Mouse (Mus musculus): ENCODE measurements around the gene Ttc29.
A peak's percentile ranks its signal among the peaks of the same experiment; 100 is the strongest.

Ttc29 gene

DNA sequence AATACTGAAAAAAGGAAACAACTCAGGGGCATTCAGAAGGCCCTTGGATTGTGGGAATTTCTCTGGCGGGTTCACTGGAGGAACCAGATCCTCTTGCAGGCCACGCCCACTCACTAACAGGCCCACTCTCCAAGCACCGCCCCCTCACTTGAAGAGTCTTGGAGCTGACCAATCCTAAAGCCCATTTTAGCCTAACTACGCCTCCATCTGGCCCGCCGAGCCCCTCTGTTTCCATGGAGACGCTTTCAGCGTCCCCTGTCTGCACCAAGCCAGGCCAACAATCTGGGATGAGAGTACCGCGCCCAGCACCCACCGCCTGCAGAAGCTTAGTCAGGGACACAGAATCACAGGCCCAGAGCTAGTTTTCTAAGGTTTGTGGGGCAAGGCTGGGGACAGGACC lies at the start of gene Ttc29:
TSS of gene Ttc29 (plus strand) at position 224 of the 400 bp plus-strand sequence.
- peak in 1 of 2 experiments; percentile 7 for DNase-seq

DNA sequence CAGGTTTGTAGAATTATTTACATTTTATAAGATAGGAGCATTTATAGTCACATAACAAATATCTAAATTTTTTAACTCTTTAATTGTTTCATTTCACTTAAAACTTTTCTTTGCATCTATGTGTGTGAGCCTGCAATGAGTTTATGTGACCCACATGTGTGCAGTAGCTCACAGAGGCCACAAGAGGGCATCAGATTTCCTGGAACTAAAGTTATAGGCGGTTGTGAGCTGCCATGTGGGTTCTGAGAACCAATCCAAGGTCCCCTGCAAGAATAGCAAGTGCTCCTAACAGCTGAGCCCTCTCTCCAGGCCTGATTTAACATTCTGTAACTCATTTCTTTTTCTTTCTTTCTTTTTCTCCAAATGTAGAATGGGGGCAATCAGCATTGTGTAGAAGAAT lies 41.7 kb upstream of the Ttc29 start:
- DNase-seq, result no peak

DNA sequence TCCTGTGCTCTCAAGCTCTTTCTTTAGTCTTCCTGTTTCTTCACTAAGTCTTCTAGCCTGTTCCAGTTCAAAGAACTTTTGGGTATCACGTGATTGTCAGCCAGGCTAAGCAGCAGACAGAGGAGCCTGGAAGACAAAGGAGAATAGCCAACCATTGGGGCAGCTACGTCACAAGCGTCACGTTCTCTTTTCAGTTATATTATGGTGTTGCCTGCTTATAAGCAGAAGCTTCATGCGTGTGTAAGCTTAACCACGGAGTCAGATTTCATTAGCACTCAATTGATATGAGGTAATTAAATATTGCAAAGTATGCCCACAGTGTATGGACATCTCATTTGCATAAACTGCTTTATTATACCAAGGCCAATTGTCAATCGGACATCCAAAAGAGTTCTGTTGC lies 30.4 kb upstream of the Ttc29 start:
- no peak for DNase-seq

DNA sequence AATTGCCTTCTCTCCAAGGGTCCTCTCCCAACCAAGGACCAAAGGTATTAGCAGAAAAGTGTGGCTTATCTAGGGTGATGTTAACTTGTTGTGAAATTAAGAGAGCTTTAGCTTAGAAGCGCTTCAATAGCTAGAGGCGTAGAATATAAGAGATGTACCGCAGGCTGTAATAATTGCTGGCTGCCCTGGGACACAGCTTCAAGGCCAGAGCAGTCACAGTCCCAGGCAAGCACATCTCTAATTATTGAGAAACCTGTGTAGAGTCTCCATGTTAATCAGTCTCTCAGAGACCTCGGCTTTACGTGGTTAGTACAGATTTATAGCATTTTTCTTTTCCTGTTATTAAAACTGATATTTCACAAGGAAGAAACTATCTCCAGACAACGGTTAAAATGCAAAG lies 29.7 kb upstream of the Ttc29 start:
- no peak for DNase-seq

DNA sequence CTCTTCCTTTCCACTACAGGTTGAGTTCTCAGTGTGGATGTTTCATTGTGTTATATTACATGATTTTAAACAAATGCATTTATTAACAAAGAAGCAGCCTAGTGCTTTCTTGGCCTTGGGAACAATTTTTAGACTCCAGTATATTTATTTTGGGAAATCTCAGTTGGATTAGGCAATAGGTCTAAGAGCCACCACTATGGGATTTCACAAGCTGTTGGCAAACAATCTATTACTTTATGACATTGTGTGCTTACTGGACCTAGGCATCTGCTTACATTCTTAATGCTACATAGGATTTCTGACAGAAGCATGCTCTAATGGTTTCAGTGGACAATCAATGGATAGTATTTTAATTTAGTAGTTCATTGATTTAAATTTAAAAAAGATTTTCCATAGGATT lies 26.0 kb upstream of the Ttc29 start:
- no peak for DNase-seq

DNA sequence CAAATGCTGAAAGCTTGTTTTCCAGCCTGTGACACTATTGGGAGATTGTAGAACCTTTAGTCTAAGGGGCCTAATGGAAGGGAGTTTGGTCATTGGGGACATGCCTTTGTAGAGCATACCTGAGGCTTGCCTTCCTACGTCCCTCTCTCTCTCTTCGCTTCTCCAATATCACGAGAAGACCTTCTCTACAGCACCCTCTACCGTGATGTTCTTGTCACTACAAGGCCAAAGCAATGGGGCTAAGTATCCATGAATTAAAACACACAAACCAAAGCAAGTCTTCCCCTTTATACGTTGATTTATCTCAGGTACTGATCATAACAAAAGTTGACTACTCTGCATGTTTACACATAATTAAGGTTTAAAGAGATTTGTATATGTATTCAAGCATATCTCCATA lies 8.9 kb upstream of the Ttc29 start:
- no peak for DNase-seq

DNA sequence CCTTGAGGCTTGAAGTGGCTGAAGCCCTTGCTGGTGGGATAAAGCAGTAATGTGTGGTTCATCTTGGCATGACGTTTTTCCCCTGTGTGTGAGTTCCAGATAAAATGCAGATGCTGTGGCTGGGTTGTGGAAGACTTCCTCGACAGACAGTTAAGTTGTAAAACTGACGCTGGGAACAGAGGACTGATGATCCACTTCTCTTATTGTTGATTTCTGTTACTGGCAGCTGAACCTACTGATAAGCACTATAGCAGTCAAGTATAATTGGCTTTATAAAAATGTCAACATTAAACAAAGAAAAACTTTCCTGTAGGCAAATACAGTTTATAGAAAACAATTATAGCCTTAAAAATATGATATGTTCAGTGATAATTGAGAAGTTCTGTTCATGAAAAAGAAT lies 2.7 kb upstream of the Ttc29 start:
- DNase-seq, result no peak

DNA sequence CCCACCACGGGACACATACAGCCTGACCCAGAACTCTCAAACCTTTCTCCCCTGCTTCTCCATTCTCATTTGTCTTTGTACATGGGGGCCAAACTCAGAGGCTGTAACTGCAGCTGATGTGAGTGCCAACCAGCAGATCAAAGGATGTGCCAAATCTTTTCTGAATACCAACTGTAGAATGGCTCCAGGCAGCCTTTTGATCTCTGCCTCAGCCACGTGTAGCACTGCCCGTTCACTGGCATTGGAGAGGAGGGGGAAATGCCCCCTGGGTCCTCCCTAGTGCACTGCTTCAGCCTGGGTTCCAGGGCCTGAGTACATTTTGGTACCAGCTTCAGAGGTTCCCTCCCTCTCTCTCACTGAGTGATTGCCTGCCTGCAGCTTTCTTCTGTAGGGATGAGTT lies 1.5 kb downstream of the Ttc29 start:
- no peak for DNase-seq

DNA sequence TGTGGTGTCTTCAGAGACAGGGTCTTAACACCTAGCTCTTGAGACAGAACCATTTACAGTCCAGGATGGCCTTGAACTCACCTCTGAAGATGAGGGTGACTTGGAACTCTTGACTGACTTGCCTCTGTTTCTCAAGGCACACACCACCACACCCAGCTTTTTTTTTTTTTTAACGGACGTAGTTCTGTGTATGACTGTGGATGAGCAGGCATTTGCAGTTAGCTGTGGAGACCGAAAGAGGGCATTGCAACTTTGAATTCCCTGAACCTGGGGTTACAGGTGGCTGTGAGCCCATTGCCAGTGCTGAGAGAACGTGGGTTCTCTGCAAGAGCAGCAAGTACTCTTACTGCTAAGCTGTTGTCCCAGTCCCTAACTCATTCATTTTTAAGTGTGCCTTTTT lies 13.0 kb downstream of the Ttc29 start:
- DNase-seq, result no peak

DNA sequence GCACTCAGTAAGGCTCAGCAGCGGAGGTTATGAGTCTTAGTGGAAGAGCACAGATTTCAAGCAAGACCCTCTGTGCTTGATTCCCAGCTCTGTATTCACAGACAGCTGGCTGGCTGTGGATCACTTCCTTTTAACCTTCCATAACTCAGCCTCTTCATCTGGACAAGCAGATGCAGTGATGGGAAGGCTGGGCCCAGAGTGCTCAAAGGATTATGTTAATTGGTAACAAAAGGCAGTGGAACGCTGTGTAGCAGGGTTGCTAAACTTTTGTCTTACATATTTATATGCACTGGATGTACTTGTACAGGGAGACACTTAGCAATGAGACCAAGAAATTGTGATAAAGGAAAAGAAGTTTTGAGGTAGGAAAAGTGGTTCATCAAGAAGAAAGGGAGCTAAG lies 17.6 kb downstream of the Ttc29 start:
- DNase-seq, result no peak

DNA sequence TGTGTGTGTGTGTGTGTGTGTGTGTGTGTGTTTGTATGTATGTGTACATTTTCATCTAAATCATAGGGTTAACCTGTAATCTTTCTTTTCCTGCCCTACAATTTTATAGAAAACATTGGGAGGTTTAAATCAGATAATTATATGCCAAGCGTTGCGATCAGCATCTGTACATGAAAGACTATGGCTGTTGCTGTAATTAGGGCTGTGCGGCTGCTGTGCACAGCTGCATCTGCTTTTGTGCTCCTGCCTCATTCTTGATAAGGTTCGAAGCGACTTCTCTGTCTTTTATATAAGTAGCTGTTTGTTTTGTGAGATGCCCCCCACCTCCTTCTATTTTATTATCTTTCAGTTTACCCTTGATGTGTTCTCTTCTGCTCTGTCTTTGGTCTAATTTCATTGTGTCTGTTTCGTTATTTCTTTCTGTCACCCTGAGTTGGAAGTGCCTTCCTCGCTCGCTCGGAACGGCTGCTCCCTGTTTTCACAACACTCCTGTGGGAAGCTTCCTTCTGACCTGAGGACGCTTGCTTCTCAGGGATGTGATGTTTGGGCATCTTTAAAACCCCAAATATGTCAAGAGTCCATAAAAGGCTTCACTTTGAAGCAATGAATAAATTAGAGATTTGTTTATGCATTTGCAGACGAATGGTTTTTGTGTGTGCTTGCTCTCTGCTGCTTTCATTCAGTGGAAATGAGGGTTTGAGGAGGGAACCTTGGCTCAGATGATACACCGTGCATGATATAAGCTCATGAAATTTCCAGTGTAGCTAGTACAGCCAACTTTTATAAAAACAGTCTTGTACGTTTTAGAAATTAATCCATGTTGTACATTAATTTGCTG lies 20.0 kb downstream of the Ttc29 start:
- peak in 1 of 2 experiments; percentile 21 for DNase-seq

DNA sequence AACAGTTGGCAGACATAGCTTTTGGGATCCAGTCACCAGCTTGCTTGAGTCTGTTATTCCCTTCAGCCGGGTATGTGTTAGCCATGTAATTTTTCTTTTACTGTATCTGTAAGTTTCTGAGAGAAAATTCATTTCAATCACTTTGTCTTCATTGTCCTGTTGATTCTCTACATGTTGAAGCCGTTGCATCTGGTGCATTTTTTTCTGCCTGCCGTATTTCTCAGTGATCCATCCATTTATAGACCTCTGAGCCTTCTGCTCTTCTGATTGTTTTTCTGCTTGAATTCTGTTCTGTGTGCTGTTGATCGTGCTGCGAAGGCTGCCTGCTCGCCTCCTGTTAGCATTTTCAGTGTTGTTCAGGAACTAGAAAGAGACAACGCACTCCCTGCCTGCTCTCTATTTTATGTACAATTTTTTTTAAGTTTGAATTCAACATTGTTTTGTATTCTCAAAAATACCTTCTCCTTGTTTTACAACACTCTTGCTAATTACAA lies 20.7 kb downstream of the Ttc29 start:
- peak; percentile 19 to 34 for DNase-seq

DNA sequence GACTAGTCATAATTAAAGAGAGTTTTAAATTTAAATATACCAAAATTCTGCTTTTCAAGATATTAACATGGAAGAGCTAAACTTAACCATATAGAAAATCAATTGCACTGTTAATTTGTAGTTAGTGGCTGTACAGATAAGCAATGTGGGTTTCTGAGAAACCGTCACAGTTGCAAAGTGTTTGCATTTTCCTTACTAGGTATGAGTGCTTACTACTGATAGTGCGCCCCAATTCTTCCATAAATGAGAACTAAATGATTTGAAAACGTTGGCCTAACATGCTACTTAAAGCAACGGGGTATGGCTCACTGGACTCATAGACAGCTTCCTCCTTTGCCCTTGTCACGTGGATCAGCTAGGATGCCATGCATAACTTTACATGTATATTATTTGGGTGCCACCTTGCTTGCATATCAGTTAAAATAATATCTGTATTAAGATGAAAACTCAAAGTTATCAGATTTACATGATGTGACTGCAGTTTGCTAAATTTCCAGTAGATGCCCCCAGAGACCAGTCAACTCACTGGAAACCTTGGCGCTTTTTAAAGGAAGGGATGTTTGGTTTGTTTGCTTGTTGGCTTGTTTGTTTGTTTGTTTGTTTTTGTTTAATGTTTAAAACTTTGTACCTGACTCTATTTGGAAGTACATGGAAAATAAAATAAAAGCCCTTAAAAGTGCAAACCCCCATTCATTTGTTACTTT lies 25.0 kb downstream of the Ttc29 start:
- peak in 1 of 2 experiments; percentile 46 for DNase-seq

DNA sequence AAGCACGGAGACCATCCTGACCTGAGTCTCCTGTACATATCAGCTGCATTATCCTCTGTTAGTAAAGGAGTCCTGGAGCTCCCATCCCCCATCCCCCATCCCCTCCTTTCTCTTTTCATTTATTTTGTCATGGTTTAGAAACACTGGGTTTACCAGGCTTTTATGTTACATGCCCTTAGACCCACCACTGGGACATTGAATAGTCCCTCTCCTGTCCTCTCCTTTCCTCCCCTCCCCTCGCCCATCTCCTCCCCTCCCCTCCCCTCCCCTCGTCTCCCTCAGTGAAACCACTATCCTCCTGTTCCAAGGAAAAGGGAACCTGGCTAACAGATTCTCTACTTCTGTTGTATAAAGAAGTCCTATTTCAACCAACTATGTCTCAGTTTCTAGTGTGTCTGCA lies 38.0 kb downstream of the Ttc29 start:
- DNase-seq, result no peak

DNA sequence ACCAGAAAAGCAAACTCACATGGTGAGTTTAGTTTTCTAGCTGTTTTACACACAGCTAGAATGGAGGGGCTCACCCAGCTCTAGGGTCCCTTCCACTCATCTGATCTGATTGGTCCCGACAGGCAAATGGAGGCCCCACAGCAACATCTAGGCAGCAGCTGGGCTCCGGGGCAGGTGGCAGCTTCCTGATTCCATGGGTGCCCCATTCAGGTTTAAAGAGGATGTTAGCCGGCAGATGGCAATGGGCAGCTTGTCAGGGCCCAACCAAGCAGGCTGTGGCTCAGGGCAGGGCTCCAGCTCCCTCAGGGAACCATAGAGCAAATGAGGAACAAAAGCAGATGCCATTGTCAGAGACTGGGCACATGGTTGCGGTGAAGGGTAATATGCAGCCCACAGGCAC lies 41.3 kb downstream of the Ttc29 start:
- peak; percentile 69 to 79 for DNase-seq

DNA sequence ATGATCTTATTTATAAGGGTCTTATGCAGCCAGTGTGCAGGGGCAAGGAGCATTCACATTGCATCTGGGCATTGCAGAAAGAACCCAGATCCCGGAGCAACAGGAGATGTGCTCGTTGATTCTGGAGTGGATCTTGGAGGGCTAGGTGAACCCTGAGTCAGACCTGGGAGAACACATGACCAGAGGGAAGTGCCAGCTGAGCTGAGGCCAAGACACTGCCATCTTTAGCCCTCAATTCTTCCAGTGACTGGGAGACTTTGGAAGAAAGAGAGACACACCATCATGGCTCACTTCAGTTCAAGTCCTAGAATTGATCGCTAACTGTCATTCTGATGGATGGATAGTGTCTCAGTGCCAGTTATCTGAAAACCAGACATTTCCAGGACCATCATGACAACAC lies 41.9 kb downstream of the Ttc29 start:
- peak in 1 of 2 experiments; percentile 8 for DNase-seq

DNA sequence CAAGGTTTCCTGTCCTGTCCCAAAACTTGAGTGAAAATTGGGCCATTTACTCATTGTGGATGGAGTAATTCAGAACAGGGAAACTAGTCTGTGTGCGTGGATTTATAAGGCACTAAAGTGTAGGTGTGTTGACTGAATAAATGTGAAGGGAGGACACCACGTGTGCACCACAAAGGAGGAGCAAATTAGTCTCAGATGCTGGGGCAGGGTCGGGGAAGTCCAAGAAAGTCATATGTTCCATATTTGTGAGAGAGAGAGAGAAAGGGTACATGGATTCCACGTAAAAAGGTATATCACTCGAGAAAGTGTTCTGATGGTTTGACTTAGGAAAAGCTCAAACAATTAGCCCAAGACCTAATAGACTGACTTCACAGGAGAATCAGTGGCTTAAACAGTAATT lies 52.4 kb downstream of the Ttc29 start:
- no peak for DNase-seq

DNA sequence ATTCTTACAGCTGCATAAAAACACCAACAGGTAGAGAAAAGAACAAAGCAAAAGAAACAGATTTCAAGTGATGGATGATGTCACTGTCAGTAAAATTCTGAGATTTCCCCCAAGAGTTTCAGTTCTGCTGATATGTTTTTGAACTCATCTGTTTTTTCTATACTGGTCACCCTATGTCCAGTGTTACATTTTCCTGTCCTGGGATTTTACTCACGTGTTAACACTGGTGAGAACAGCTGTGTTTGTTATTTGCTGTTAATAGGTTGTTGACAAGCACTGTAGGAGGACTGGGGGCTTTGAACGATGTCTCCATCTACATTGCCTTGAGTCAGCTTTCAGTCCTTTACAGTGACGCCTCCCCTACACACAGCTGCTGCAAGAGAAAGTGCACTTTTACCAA lies 53.1 kb downstream of the Ttc29 start:
- DNase-seq, result no peak

DNA sequence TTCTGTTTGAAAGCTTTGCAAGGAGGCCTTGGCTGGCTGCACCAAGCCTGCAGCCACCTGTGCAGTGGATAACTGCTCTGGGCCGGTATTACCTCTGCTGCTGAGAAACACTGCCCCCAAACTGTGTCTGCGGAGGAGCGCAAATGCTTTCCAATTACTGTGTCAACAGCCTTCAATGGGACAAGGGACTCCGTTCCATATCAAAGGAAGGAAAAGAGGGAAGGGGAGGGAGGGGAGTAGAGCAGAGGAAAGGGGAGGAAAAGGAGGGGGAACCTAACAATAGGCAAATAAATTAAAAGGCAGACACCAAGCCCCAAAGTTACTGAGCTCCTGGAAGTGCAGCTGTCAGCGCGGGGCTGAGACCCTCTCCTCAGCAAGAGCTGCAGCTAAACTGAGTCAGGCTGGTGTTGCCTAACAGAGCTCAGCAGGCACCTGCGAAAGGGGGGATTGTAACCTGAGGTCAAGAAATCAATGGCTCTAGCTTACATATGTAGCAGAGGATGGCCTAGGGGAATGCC lies 54.9 kb downstream of the Ttc29 start:
- DNase-seq, result no peak

DNA sequence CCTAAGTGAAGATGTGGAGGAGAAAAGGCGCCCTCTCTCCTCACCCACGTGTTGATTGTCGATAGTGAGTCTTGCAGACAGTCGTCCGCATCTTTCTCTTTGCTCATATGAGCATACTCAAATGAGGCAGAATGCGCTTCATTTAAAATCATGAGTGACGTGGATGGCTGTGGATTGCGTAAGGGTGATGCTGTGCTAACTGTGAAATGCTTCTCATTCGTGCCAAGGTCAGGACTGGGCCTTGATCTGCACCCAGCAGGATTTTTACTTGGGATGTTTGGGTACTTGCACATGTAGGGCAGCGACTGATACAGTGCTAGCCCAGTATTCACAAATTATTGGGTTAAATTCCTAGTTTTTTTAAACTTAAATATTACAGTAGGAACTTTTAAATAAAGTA lies 56.2 kb downstream of the Ttc29 start:
- DNase-seq, result no peak

DNA sequence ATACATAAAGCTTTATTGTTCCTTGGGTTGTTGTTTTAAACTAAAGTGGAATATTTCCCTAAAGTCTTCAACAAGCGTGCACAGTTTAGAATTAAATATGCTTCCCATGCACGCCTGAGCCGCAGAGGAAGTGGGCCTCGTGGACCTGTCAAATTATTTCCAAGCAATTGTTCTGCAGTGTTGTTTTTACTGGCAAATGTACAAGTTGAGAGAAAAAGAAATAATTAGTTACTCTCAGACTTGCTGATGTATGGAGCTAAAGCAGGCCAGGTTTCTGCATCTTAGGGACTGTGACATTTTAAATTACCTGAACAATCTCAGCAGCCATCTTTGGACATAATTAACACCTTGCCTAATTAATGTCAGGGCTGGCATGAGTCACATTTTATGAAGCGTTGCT lies 58.3 kb downstream of the Ttc29 start:
- no peak for DNase-seq

DNA sequence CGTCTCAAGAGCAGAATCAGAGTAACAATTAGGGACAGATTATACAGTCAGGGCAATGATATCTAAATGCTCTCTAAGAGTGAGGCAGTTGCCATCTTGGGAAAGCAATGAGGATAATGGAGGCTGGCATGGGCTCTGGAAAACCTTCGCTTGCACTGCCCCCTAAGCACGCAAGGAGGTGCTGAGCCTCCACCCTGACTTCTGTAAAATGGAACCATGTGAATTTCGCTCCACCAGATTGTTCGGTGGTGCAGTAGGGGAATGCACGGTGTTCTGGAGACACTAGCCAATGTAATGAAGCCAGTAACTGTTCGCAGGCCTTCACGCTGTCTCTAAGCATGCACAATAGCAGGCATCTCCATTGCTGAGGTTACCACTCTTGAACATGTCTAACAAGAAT lies 63.0 kb downstream of the Ttc29 start:
- DNase-seq, result no peak

DNA sequence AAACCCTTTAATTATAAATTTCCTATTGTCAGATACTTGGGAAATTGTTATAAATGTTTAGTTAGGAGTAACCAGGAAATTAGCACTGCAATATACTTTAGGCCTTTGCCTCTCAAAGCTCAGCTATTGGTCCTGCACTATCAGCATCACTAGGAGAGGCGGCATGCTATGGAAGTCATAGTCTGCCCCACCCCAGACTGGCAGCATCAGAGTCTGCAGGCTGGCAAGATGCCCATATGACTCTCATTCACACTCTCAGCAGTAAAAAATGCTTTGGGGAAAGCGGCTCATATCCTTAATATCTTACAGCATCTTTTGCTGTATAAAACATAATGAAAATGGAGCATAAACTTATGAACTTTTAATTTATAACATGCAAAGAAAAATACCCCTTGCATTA lies 64.3 kb downstream of the Ttc29 start:
- DNase-seq, result peak in 1 of 2 experiments; percentile 30

DNA sequence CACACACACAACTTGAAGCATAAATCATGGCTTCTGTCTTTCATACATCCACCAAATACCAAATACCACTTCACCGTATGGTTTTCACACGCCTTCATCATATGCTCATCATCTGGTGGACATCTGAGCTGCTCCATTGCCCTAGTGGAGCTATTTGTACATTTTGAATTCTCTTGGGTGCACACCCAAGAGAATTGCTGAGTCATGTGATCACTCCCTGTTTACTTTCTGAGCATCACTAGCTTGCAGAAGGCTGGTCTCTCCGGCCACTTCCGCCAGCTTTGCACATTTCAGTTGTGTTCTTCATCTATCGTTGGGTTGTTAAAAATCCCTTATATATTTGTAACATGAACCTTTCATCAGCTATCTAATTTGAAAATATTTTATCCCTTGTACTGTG lies 65.5 kb downstream of the Ttc29 start:
- no peak for DNase-seq
